Mouse (Mus musculus): Measurements from ENCODE around the gene Daglb. TPM values are rescaled to one million over a fixed set of nuclear protein-coding genes. Genes with fewer than 3 reads are reported as not detected.
A peak's percentile ranks its signal among the peaks of the same experiment; 100 is the strongest.
"Not testable (repeated sequence)": the region's sequence is repeated elsewhere in the genome, so short reads cannot be mapped to it uniquely, and the experiment has no call there.

Gene Daglb
- polyA plus RNA-seq, 1 experiment from 2014 or later: 17.5 TPM

GRCm38 (mm10) chr5:143526698-143527331 is 62.4 kb downstream of the Daglb start:
- 10% methylated on average over 28 of the region's 28 CpGs for WGBS
- peak overlapping the region; percentile 100 for H3K4me3 ChIP-seq (replicated peaks)

GRCm38 (mm10) chr5:143527486-143528307 is 63.3 kb downstream of the Daglb start, which contains the start of gene Rac1:
Rac1 (minus strand) TSS chr5:143528036.
- Histone ChIP-seq H3K4me1 (replicated peaks) (peaks cover 35% of the 10 kb centered on the region), H3K27ac (peak within 1 kb of the TSS; percentile 95), H3K9ac (replicated peaks) (peak within 1 kb of the TSS; percentile 99), H3K36me3 (no peaks in the 10 kb centered on the region; the same call in 1 of the 2 replicates), H3K9me3 (no peaks in the 10 kb centered on the region), H3K4me3 (replicated peaks) (peak within 1 kb of the TSS; percentile 100), H3K4me2 (replicated peaks) (peak within 1 kb of the TSS; percentile 90), H3K27me3 (no peaks in the 10 kb centered on the region)
- ATAC-seq: peak; percentile 97
- under 1% methylated on average over 86 of the region's 105 CpGs for WGBS

More at GRCm38 (mm10) chr5:143526698-143527331, 62.4 kb downstream of the Daglb start:
- H3K27ac ChIP-seq: peak overlapping the region; percentile 95; the same call in 1 of the 2 replicates
- H3K27me3 ChIP-seq: no peaks in the 10 kb centered on the region
- peak overlapping the region; percentile 99 for H3K9ac ChIP-seq (replicated peaks)
- peaks cover 35% of the 10 kb centered on the region for H3K4me1 ChIP-seq (replicated peaks)
- H3K9me3 ChIP-seq: no peaks in the 10 kb centered on the region
- ATAC-seq: no peak
- peak overlapping the region; percentile 90 for H3K4me2 ChIP-seq (replicated peaks)
- H3K36me3 ChIP-seq: no peaks in the 10 kb centered on the region; the same call in 1 of the 2 replicates

- Histone ChIP-seq H3K9me3 (no peaks in the 10 kb centered on the region), H3K4me3 (replicated peaks) (peak overlapping the region; percentile 100), H3K4me2 (replicated peaks) (peak overlapping the region; percentile 90), H3K9ac (replicated peaks) (peak overlapping the region; percentile 99), H3K36me3 (no peaks in the 10 kb centered on the region; the same call in 1 of the 2 replicates), H3K4me1 (replicated peaks) (peaks cover 35% of the 10 kb centered on the region), H3K27ac (peak overlapping the region; percentile 95), H3K27me3 (peaks cover 4% of the 10 kb centered on the region; the same call in 1 of the 2 replicates)
- no peak for ATAC-seq
- WGBS: 19% methylated on average over 7 of the region's 7 CpGs
These were observed 63.9 kb downstream of the Daglb start for GRCm38 (mm10) chr5:143528308-143528683.

GRCm38 (mm10) chr5:143530715-143531114 is 66.3 kb downstream of the Daglb start:
- Histone ChIP-seq H3K27me3 (peaks cover 4% of the 10 kb centered on the region; the same call in 1 of the 2 replicates), H3K9me3 (no peaks in the 10 kb centered on the region), H3K4me2 (replicated peaks) (no peak overlapping the region), H3K27ac (no peak overlapping the region), H3K4me1 (replicated peaks) (peaks cover 18% of the 10 kb centered on the region), H3K9ac (replicated peaks) (no peak overlapping the region), H3K36me3 (no peaks in the 10 kb centered on the region), H3K4me3 (replicated peaks) (no peak overlapping the region)
- 71% methylated on average over 7 of the region's 7 CpGs for WGBS
- no peak for ATAC-seq

- H3K9me3 ChIP-seq: no peaks in the 10 kb centered on the region
- 83% methylated on average over 4 of the region's 4 CpGs for WGBS
- H3K36me3 ChIP-seq: no peaks in the 10 kb centered on the region
- peaks cover 4% of the 10 kb centered on the region; the same call in 1 of the 2 replicates for H3K27me3 ChIP-seq
- no peak overlapping the region for H3K9ac ChIP-seq (replicated peaks)
- H3K4me2 ChIP-seq (replicated peaks): no peak overlapping the region
- no peak overlapping the region for H3K4me3 ChIP-seq (replicated peaks)
- ATAC-seq: no peak
- H3K4me1 ChIP-seq (replicated peaks): no peaks in the 10 kb centered on the region
- no peak overlapping the region for H3K27ac ChIP-seq
These were observed 70.5 kb downstream of the Daglb start for GRCm38 (mm10) chr5:143534922-143535321.

GRCm38 (mm10) chr5:143537022-143537421 is 72.6 kb downstream of the Daglb start:
- 46% methylated on average over 2 of the region's 2 CpGs for WGBS

GRCm38 (mm10) chr5:143539111-143539510 is 74.7 kb downstream of the Daglb start:
- Histone ChIP-seq H3K4me3 (replicated peaks) (no peak overlapping the region), H3K27me3 (no peaks in the 10 kb centered on the region), H3K9ac (replicated peaks) (no peak overlapping the region), H3K4me2 (replicated peaks) (no peak overlapping the region), H3K36me3 (no peaks in the 10 kb centered on the region), H3K27ac (no peak overlapping the region), H3K4me1 (replicated peaks) (no peaks in the 10 kb centered on the region), H3K9me3 (no peaks in the 10 kb centered on the region)
- ATAC-seq: no peak
- 89% methylated on average over 8 of the region's 8 CpGs for WGBS

More at GRCm38 (mm10) chr5:143537022-143537421, 72.6 kb downstream of the Daglb start:
- ATAC-seq: no peak
- Histone ChIP-seq H3K9ac (replicated peaks) (no peak overlapping the region), H3K4me2 (replicated peaks) (no peak overlapping the region), H3K27ac (no peak overlapping the region), H3K36me3 (no peaks in the 10 kb centered on the region), H3K4me3 (replicated peaks) (no peak overlapping the region), H3K27me3 (peaks cover 4% of the 10 kb centered on the region; the same call in 1 of the 2 replicates), H3K4me1 (replicated peaks) (no peaks in the 10 kb centered on the region), H3K9me3 (no peaks in the 10 kb centered on the region)

GRCm38 (mm10) chr5:143547384-143547783 is 83.0 kb downstream of the Daglb start:
- WGBS: 8% methylated on average over 11 of the region's 11 CpGs
- ATAC-seq: no peak
- peaks cover 34% of the 10 kb centered on the region for H3K4me1 ChIP-seq (replicated peaks)
- no peaks in the 10 kb centered on the region for H3K27me3 ChIP-seq
- no peaks in the 10 kb centered on the region for H3K9me3 ChIP-seq
- H3K9ac ChIP-seq (replicated peaks): no peak overlapping the region
- H3K36me3 ChIP-seq: peaks cover 4% of the 10 kb centered on the region
- H3K27ac ChIP-seq: no peak overlapping the region
- H3K4me2 ChIP-seq (replicated peaks): no peak overlapping the region
- H3K4me3 ChIP-seq (replicated peaks): no peak overlapping the region

GRCm38 (mm10) chr5:143547866-143548265 is 83.5 kb downstream of the Daglb start:
- WGBS: 59% methylated on average over 10 of the region's 10 CpGs
- Histone ChIP-seq H3K9ac (replicated peaks) (no peak overlapping the region), H3K4me3 (replicated peaks) (no peak overlapping the region), H3K27ac (peak overlapping the region; percentile 69; the same call in 1 of the 2 replicates), H3K4me1 (replicated peaks) (peaks cover 34% of the 10 kb centered on the region), H3K36me3 (peaks cover 4% of the 10 kb centered on the region), H3K27me3 (no peaks in the 10 kb centered on the region), H3K4me2 (replicated peaks) (peak overlapping the region; percentile 86), H3K9me3 (no peaks in the 10 kb centered on the region)
- no peak for ATAC-seq

GRCm38 (mm10) chr5:143548401-143548846 is 84.0 kb downstream of the Daglb start:
- under 1% methylated on average over 37 of the region's 37 CpGs for WGBS
- H3K27me3 ChIP-seq: no peaks in the 10 kb centered on the region
- peak overlapping the region; percentile 81 for H3K27ac ChIP-seq
- peaks cover 34% of the 10 kb centered on the region for H3K4me1 ChIP-seq (replicated peaks)
- peak overlapping the region; percentile 86 for H3K4me2 ChIP-seq (replicated peaks)
- H3K4me3 ChIP-seq (replicated peaks): peak overlapping the region; percentile 86
- H3K9me3 ChIP-seq: no peaks in the 10 kb centered on the region
- H3K36me3 ChIP-seq: peaks cover 4% of the 10 kb centered on the region
- H3K9ac ChIP-seq (replicated peaks): peak overlapping the region; percentile 92
- ATAC-seq: peak; percentile 96

- peak; percentile 78 for ATAC-seq
- Histone ChIP-seq H3K27ac (peak overlapping the region; percentile 81), H3K9ac (replicated peaks) (peak overlapping the region; percentile 92), H3K4me2 (replicated peaks) (peak overlapping the region; percentile 86), H3K4me1 (replicated peaks) (peaks cover 34% of the 10 kb centered on the region), H3K4me3 (replicated peaks) (peak overlapping the region; percentile 86)
- H3K9me3 ChIP-seq, H3K36me3 ChIP-seq, H3K27me3 ChIP-seq: not testable (repeated sequence)
- WGBS: 0% methylated on average over 18 of the region's 28 CpGs
These were observed 84.5 kb downstream of the Daglb start for GRCm38 (mm10) chr5:143548922-143549321.

GRCm38 (mm10) chr5:143552911-143553310 is 88.5 kb downstream of the Daglb start:
- ATAC-seq: no peak
- H3K9ac ChIP-seq (replicated peaks): no peak overlapping the region
- peaks cover 34% of the 10 kb centered on the region for H3K4me1 ChIP-seq (replicated peaks)
- 69% methylated on average over 6 of the region's 6 CpGs for WGBS
- no peak overlapping the region for H3K27ac ChIP-seq
- H3K4me3 ChIP-seq (replicated peaks): no peak overlapping the region
- H3K9me3 ChIP-seq: no peaks in the 10 kb centered on the region
- no peaks in the 10 kb centered on the region for H3K27me3 ChIP-seq
- no peak overlapping the region for H3K4me2 ChIP-seq (replicated peaks)
- H3K36me3 ChIP-seq: peaks cover 14% of the 10 kb centered on the region
